Mouse (Mus musculus) heart, embryonic 15.5 days (tissue): Measurements from ENCODE around the gene Camta1. TPM values are rescaled to one million over a fixed set of nuclear protein-coding genes. Genes with fewer than 3 reads are reported as not detected.

ENCODE experiments used
- ATAC-seq: fragments of 200-750 bp; cut with Nextera tagmentation; replicated peaks from 2 replicates; pipeline ENCODE4 v1.8.0; 2017; ENCODE audit warnings: low read depth, moderate TSS enrichment; ENCODE audit not compliant: insufficient number of reproducible peaks, insufficient read depth, low FRiP score
- H3K27ac ChIP-seq: fragments of 300-500 bp; sonication (generic); 2 replicates; pipeline ENCODE4 v1.5.1; 2015; ENCODE audit warnings: mild to moderate bottlenecking, inconsistent platforms
- H3K27me3 ChIP-seq: fragments of 300-500 bp; sonication (generic); 2 replicates; pipeline ENCODE4 v1.6.1; 2015; ENCODE audit warnings: inconsistent platforms
- H3K36me3 ChIP-seq: fragments of 300-500 bp; sonication (generic); 2 replicates; pipeline ENCODE4 v1.6.1; 2015; ENCODE audit warnings: mild to moderate bottlenecking, inconsistent platforms
- H3K4me1 ChIP-seq: fragments of 300-500 bp; sonication (generic); replicated peaks from 2 replicates; pipeline ENCODE4 v1.6.1; 2015; ENCODE audit warnings: inconsistent platforms
- H3K4me2 ChIP-seq: fragments of 300-500 bp; sonication (generic); 2 replicates; pipeline ENCODE4 v1.6.1; 2015; ENCODE audit warnings: inconsistent platforms, mild to moderate bottlenecking, moderate library complexity
- H3K4me3 ChIP-seq: fragments of 300-500 bp; sonication (generic); 2 replicates; pipeline ENCODE4 v1.5.1; 2015; ENCODE audit warnings: mild to moderate bottlenecking, inconsistent platforms
- H3K9ac ChIP-seq: fragments of 300-500 bp; sonication (generic); 2 replicates; pipeline ENCODE4 v1.6.1; 2015; ENCODE audit warnings: mild to moderate bottlenecking, inconsistent platforms
- H3K9me3 ChIP-seq: fragments of 300-500 bp; sonication (generic); replicated peaks from 2 replicates; pipeline ENCODE4 v1.6.1; 2016; ENCODE audit warnings: inconsistent platforms
- WGBS: fragments of 180-500 bp; shearing (Covaris S2); methylation state at CpG from one replicate; pipeline ENCODE4 v1.1.7; 2015; ENCODE audit warnings: mixed read lengths; 5-methylcytosine and 5-hydroxymethylcytosine counted together
- polyA plus RNA-seq: library from polyadenylated mRNA; unstranded; fragments of >200 nt; fragmentation: Nextera tagmentation; extraction: Ambion mirVana; gene quantifications from 2 replicates; pipeline ENCODE4 v1.2.1, GENCODE M21; 2015

Gene Camta1
- polyA plus RNA-seq, 1 experiment from 2014 or later = 165 TPM

GRCm38 (mm10) chr4:151709269-151709668 is 152.4 kb downstream of the Camta1 start:
- H3K4me2 ChIP-seq = no peak overlapping the region
- no peaks in the 10 kb centered on the region for H3K36me3 ChIP-seq
- H3K27me3 ChIP-seq = no peaks in the 10 kb centered on the region
- ATAC-seq = no peak
- peaks cover 7% of the 10 kb centered on the region for H3K4me1 ChIP-seq
- H3K4me3 ChIP-seq = no peak overlapping the region
- no peak overlapping the region for H3K9ac ChIP-seq
- no peak overlapping the region for H3K27ac ChIP-seq
- H3K9me3 ChIP-seq = no peaks in the 10 kb centered on the region
- WGBS = 75% methylated on average over 8 of the region's 8 CpGs

GRCm38 (mm10) chr4:151703069-151703735 is 158.5 kb downstream of the Camta1 start:
- H3K4me1 ChIP-seq = peaks cover 6% of the 10 kb centered on the region
- no peaks in the 10 kb centered on the region for H3K36me3 ChIP-seq
- H3K9ac ChIP-seq = no peak overlapping the region
- no peaks in the 10 kb centered on the region for H3K9me3 ChIP-seq
- no peaks in the 10 kb centered on the region for H3K27me3 ChIP-seq
- 70% methylated on average over 14 of the region's 14 CpGs for WGBS
- no peak for ATAC-seq
- H3K4me2 ChIP-seq = no peak overlapping the region
- no peak overlapping the region for H3K4me3 ChIP-seq
- H3K27ac ChIP-seq = no peak overlapping the region

GRCm38 (mm10) chr4:151702463-151702862 is 159.2 kb downstream of the Camta1 start:
- H3K4me3 ChIP-seq = no peak overlapping the region
- no peaks in the 10 kb centered on the region for H3K36me3 ChIP-seq
- no peaks in the 10 kb centered on the region for H3K9me3 ChIP-seq
- WGBS = 65% methylated on average over 11 of the region's 11 CpGs
- H3K4me2 ChIP-seq = no peak overlapping the region
- peaks cover 6% of the 10 kb centered on the region for H3K4me1 ChIP-seq
- no peak overlapping the region for H3K27ac ChIP-seq
- ATAC-seq = no peak
- no peak overlapping the region for H3K9ac ChIP-seq
- H3K27me3 ChIP-seq = no peaks in the 10 kb centered on the region

- no peak for ATAC-seq
- WGBS = 78% methylated on average over 11 of the region's 11 CpGs
These were observed 165.7 kb downstream of the Camta1 start for GRCm38 (mm10) chr4:151695984-151696383.

GRCm38 (mm10) chr4:151694531-151694930 is 167.1 kb downstream of the Camta1 start:
- Histone ChIP-seq H3K4me3 (no peak overlapping the region), H3K9ac (no peak overlapping the region), H3K4me1 (no peaks in the 10 kb centered on the region; the same call in 1 of the 2 replicates), H3K36me3 (no peaks in the 10 kb centered on the region), H3K9me3 (no peaks in the 10 kb centered on the region), H3K27me3 (no peaks in the 10 kb centered on the region), H3K4me2 (no peak overlapping the region), H3K27ac (no peak overlapping the region)
- ATAC-seq = no peak
- 90% methylated on average over 7 of the region's 7 CpGs for WGBS

More at GRCm38 (mm10) chr4:151695984-151696383, 165.7 kb downstream of the Camta1 start:
- Histone ChIP-seq H3K27me3 (no peaks in the 10 kb centered on the region), H3K27ac (no peak overlapping the region), H3K9me3 (no peaks in the 10 kb centered on the region), H3K4me2 (no peak overlapping the region), H3K4me3 (no peak overlapping the region), H3K9ac (no peak overlapping the region), H3K36me3 (no peaks in the 10 kb centered on the region), H3K4me1 (no peaks in the 10 kb centered on the region)

- H3K27ac ChIP-seq = no peak overlapping the region
- no peaks in the 10 kb centered on the region for H3K36me3 ChIP-seq
- no peak overlapping the region for H3K4me2 ChIP-seq
- H3K4me3 ChIP-seq = no peak overlapping the region
- H3K27me3 ChIP-seq = no peaks in the 10 kb centered on the region
- H3K9ac ChIP-seq = no peak overlapping the region
- 92% methylated on average over 3 of the region's 3 CpGs for WGBS
- H3K4me1 ChIP-seq = no peaks in the 10 kb centered on the region; the same call in 1 of the 2 replicates
- H3K9me3 ChIP-seq = no peaks in the 10 kb centered on the region
- no peak for ATAC-seq
These were observed 167.6 kb downstream of the Camta1 start for GRCm38 (mm10) chr4:151694047-151694446.

GRCm38 (mm10) chr4:151690041-151690440 is 171.6 kb downstream of the Camta1 start:
- no peak overlapping the region for H3K4me3 ChIP-seq
- H3K9me3 ChIP-seq = no peaks in the 10 kb centered on the region
- H3K4me2 ChIP-seq = no peak overlapping the region
- H3K27me3 ChIP-seq = no peaks in the 10 kb centered on the region
- 81% methylated on average over 12 of the region's 12 CpGs for WGBS
- no peak for ATAC-seq
- H3K9ac ChIP-seq = no peak overlapping the region
- H3K36me3 ChIP-seq = no peaks in the 10 kb centered on the region
- H3K4me1 ChIP-seq = no peaks in the 10 kb centered on the region; the same call in 1 of the 2 replicates
- H3K27ac ChIP-seq = no peak overlapping the region

- H3K9ac ChIP-seq = no peak overlapping the region
- no peaks in the 10 kb centered on the region for H3K27me3 ChIP-seq
- H3K9me3 ChIP-seq = no peaks in the 10 kb centered on the region
- no peaks in the 10 kb centered on the region; the same call in 1 of the 2 replicates for H3K4me1 ChIP-seq
- H3K4me3 ChIP-seq = no peak overlapping the region
- no peaks in the 10 kb centered on the region for H3K36me3 ChIP-seq
- no peak overlapping the region for H3K27ac ChIP-seq
- H3K4me2 ChIP-seq = no peak overlapping the region
- 74% methylated on average over 5 of the region's 5 CpGs for WGBS
- ATAC-seq = no peak
These were observed 173.5 kb downstream of the Camta1 start for GRCm38 (mm10) chr4:151688206-151688605.

GRCm38 (mm10) chr4:151684596-151684995 is 177.1 kb downstream of the Camta1 start:
- no peak overlapping the region for H3K4me3 ChIP-seq
- H3K4me1 ChIP-seq = no peaks in the 10 kb centered on the region
- H3K9ac ChIP-seq = no peak overlapping the region
- H3K27me3 ChIP-seq = no peaks in the 10 kb centered on the region
- ATAC-seq = no peak
- 83% methylated on average over 7 of the region's 7 CpGs for WGBS
- H3K9me3 ChIP-seq = no peaks in the 10 kb centered on the region
- no peak overlapping the region for H3K4me2 ChIP-seq
- no peaks in the 10 kb centered on the region for H3K36me3 ChIP-seq
- no peak overlapping the region for H3K27ac ChIP-seq

GRCm38 (mm10) chr4:151682831-151683488 is 178.7 kb downstream of the Camta1 start:
- Histone ChIP-seq H3K4me2 (no peak overlapping the region), H3K36me3 (no peaks in the 10 kb centered on the region), H3K27ac (no peak overlapping the region), H3K4me1 (no peaks in the 10 kb centered on the region), H3K9ac (no peak overlapping the region), H3K27me3 (no peaks in the 10 kb centered on the region), H3K4me3 (no peak overlapping the region), H3K9me3 (no peaks in the 10 kb centered on the region)
- 74% methylated on average over 12 of the region's 12 CpGs for WGBS
- ATAC-seq = no peak

- Histone ChIP-seq H3K4me3 (no peak overlapping the region), H3K36me3 (no peaks in the 10 kb centered on the region), H3K9me3 (no peaks in the 10 kb centered on the region), H3K4me2 (no peak overlapping the region), H3K9ac (no peak overlapping the region), H3K4me1 (no peaks in the 10 kb centered on the region; the same call in 1 of the 2 replicates), H3K27ac (no peak overlapping the region), H3K27me3 (no peaks in the 10 kb centered on the region)
- 69% methylated on average over 13 of the region's 13 CpGs for WGBS
- no peak for ATAC-seq
These were observed 189.2 kb downstream of the Camta1 start for GRCm38 (mm10) chr4:151672452-151672851.
